Mouse (Mus musculus) lung, postnatal 0 days (tissue): ENCODE measurements around the gene Rsrc1.

Experiments
- CTCF ChIP-seq: IDR thresholded peaks from 2 replicates; pipeline ENCODE4 v1.5.1; 2016; ENCODE audit warnings: antibody characterized with exemption, mild to moderate bottlenecking
- EP300 ChIP-seq: IDR thresholded peaks from 2 replicates; pipeline ENCODE4 v1.6.1; 2016; ENCODE audit warnings: antibody characterized with exemption, mild to moderate bottlenecking, control low read depth

GRCm38 (mm10) chr3:67147246-67147645, 166.1 kb downstream of the Rsrc1 start:
- TF ChIP-seq CTCF = no peak
- no peak for TF ChIP-seq EP300
